Mouse (Mus musculus): ENCODE measurements around the gene Tead3.

Tead3 gene

GRCm38 (mm10) chr17:28350466-28351352, at the start of gene Tead3:
TSS of gene Tead3 (minus strand) at chr17:28350817.
- Histone ChIP-seq H3K4me1 (replicated peaks; ENCODE audit: low read depth, low read length) (peaks cover 59% of the 10 kb centered on the region), H3K9me3 (ENCODE audit: low read length) (no peaks in the 10 kb centered on the region), H3K36me3 (ENCODE audit: insufficient read depth, low read length) (no peaks in the 10 kb centered on the region), H3K4me3 (replicated peaks; ENCODE audit: low read length) (peak within 1 kb of the TSS; percentile 89), H3K27me3 (ENCODE audit: insufficient read depth, low read length) (peaks cover 82% of the 10 kb centered on the region)
- TF ChIP-seq POU5F1 (IDR thresholded peaks at IDR 0.05; ENCODE audit: borderline replicate concordance, low read length): no peak
- TF ChIP-seq CTCF (conservative IDR thresholded peaks at IDR 0.05; ENCODE audit: low read length): no peak
- TF ChIP-seq NANOG (IDR thresholded peaks at IDR 0.05; ENCODE audit: borderline replicate concordance, low read length): no peak

GRCm38 (mm10) chr17:28394994-28395393, 44.4 kb upstream of the Tead3 start:
- Histone ChIP-seq H3K36me3 (ENCODE audit: insufficient read depth, low read length) (peaks cover 33% of the 10 kb centered on the region), H3K27me3 (ENCODE audit: insufficient read depth, low read length) (peaks cover 7% of the 10 kb centered on the region), H3K9me3 (ENCODE audit: low read length) (no peaks in the 10 kb centered on the region), H3K4me1 (replicated peaks; ENCODE audit: low read depth, low read length) (peaks cover 33% of the 10 kb centered on the region), H3K4me3 (replicated peaks; ENCODE audit: low read length) (no peak overlapping the region)
- TF ChIP-seq NANOG (IDR thresholded peaks at IDR 0.05; ENCODE audit: borderline replicate concordance, low read length) (no peak), CTCF (conservative IDR thresholded peaks at IDR 0.05; ENCODE audit: low read length) (no peak), POU5F1 (IDR thresholded peaks at IDR 0.05; ENCODE audit: borderline replicate concordance, low read length) (no peak)

GRCm38 (mm10) chr17:28394051-28394765, 43.6 kb upstream of the Tead3 start:
- TF ChIP-seq POU5F1 (IDR thresholded peaks at IDR 0.05; ENCODE audit: borderline replicate concordance, low read length) (no peak), NANOG (IDR thresholded peaks at IDR 0.05; ENCODE audit: borderline replicate concordance, low read length) (no peak), CTCF (conservative IDR thresholded peaks at IDR 0.05; ENCODE audit: low read length) (no peak)
- Histone ChIP-seq H3K36me3 (ENCODE audit: insufficient read depth, low read length) (peaks cover 25% of the 10 kb centered on the region), H3K4me3 (replicated peaks; ENCODE audit: low read length) (no peak overlapping the region), H3K9me3 (ENCODE audit: low read length) (no peaks in the 10 kb centered on the region), H3K4me1 (replicated peaks; ENCODE audit: low read depth, low read length) (peaks cover 27% of the 10 kb centered on the region), H3K27me3 (ENCODE audit: insufficient read depth, low read length) (peaks cover 12% of the 10 kb centered on the region)

GRCm38 (mm10) chr17:28391568-28392432, 41.2 kb upstream of the Tead3 start:
- H3K9me3 ChIP-seq (ENCODE audit: low read length): no peaks in the 10 kb centered on the region
- TF ChIP-seq POU5F1 (IDR thresholded peaks at IDR 0.05; ENCODE audit: borderline replicate concordance, low read length) (no peak), CTCF (conservative IDR thresholded peaks at IDR 0.05; ENCODE audit: low read length) (no peak), NANOG (IDR thresholded peaks at IDR 0.05; ENCODE audit: borderline replicate concordance, low read length) (no peak)
- H3K4me3 ChIP-seq (replicated peaks; ENCODE audit: low read length): peak overlapping the region; percentile 64
- H3K27me3 ChIP-seq (ENCODE audit: insufficient read depth, low read length): peaks cover 30% of the 10 kb centered on the region
- H3K4me1 ChIP-seq (replicated peaks; ENCODE audit: low read depth, low read length): peaks cover 35% of the 10 kb centered on the region
- H3K36me3 ChIP-seq (ENCODE audit: insufficient read depth, low read length): 0 out of 2 replicates have a peak, but pooled peaks cover 3% of the 10 kb centered on the region

GRCm38 (mm10) chr17:28388534-28388933, 37.9 kb upstream of the Tead3 start:
- Histone ChIP-seq H3K4me3 (replicated peaks; ENCODE audit: low read length) (no peak overlapping the region), H3K36me3 (ENCODE audit: insufficient read depth, low read length) (no peaks in the 10 kb centered on the region), H3K27me3 (ENCODE audit: insufficient read depth, low read length) (peaks cover 38% of the 10 kb centered on the region), H3K4me1 (replicated peaks; ENCODE audit: low read depth, low read length) (peaks cover 41% of the 10 kb centered on the region), H3K9me3 (ENCODE audit: low read length) (no peaks in the 10 kb centered on the region)
- TF ChIP-seq POU5F1 (IDR thresholded peaks at IDR 0.05; ENCODE audit: borderline replicate concordance, low read length) (no peak), NANOG (IDR thresholded peaks at IDR 0.05; ENCODE audit: borderline replicate concordance, low read length) (no peak), CTCF (conservative IDR thresholded peaks at IDR 0.05; ENCODE audit: low read length) (no peak)

GRCm38 (mm10) chr17:28386150-28386905, 35.7 kb upstream of the Tead3 start:
- no peaks in the 10 kb centered on the region for H3K9me3 ChIP-seq (ENCODE audit: low read length)
- TF ChIP-seq POU5F1 (IDR thresholded peaks at IDR 0.05; ENCODE audit: borderline replicate concordance, low read length) (no peak), CTCF (conservative IDR thresholded peaks at IDR 0.05; ENCODE audit: low read length) (peak; percentile 79)
- peak overlapping the region; percentile 58 for H3K4me3 ChIP-seq (replicated peaks; ENCODE audit: low read length)
- H3K36me3 ChIP-seq (ENCODE audit: insufficient read depth, low read length): no peaks in the 10 kb centered on the region
- H3K27me3 ChIP-seq (ENCODE audit: insufficient read depth, low read length): peaks cover 38% of the 10 kb centered on the region
- H3K4me1 ChIP-seq (replicated peaks; ENCODE audit: low read depth, low read length): peaks cover 32% of the 10 kb centered on the region

- peaks cover 49% of the 10 kb centered on the region for H3K4me1 ChIP-seq (replicated peaks; ENCODE audit: low read depth, low read length)
- no peaks in the 10 kb centered on the region for H3K9me3 ChIP-seq (ENCODE audit: low read length)
- no peak overlapping the region for H3K4me3 ChIP-seq (replicated peaks; ENCODE audit: low read length)
- H3K36me3 ChIP-seq (ENCODE audit: insufficient read depth, low read length): no peaks in the 10 kb centered on the region
- H3K27me3 ChIP-seq (ENCODE audit: insufficient read depth, low read length): peaks cover 30% of the 10 kb centered on the region
- TF ChIP-seq POU5F1 (IDR thresholded peaks at IDR 0.05; ENCODE audit: borderline replicate concordance, low read length): no peak
- peak; percentile 72 for TF ChIP-seq CTCF (conservative IDR thresholded peaks at IDR 0.05; ENCODE audit: low read length)
These were observed 33.7 kb upstream of the Tead3 start for GRCm38 (mm10) chr17:28384298-28384697.
